Mouse (Mus musculus) limb, embryonic 14.5 days (tissue): ENCODE measurements around the gene Phf21b. TPM values are rescaled to one million over a fixed set of nuclear protein-coding genes. Genes with fewer than 3 reads are reported as not detected.
"Not testable (repeated sequence)": the region's sequence is repeated elsewhere in the genome, so short reads cannot be mapped to it uniquely, and the experiment has no call there.

Experiments used
- ATAC-seq: fragments of 200-750 bp; cut with Nextera tagmentation; 2 replicates; pipeline ENCODE4 v1.8.0; 2017; ENCODE audit warnings: low read depth, moderate number of reproducible peaks, moderate TSS enrichment; ENCODE audit not compliant: low FRiP score
- DNase-seq: peaks from one replicate; pipeline ENCODE4 v3.0.0-alpha.2; 2015; ENCODE audit warnings: low spot score
- H3K27ac ChIP-seq: fragments of 300-500 bp; sonication (generic); replicated peaks from 2 replicates; pipeline ENCODE4 v1.5.1; 2014; ENCODE audit warnings: low read depth, mild to moderate bottlenecking, low read length, moderate library complexity, mixed read lengths
- H3K27me3 ChIP-seq: fragments of 300-500 bp; sonication (generic); 2 replicates; pipeline ENCODE4 v1.6.1; 2014; ENCODE audit warnings: low read length, mixed read lengths; ENCODE audit not compliant: control insufficient read depth, insufficient read depth
- H3K36me3 ChIP-seq: fragments of 300-500 bp; sonication (generic); 2 replicates; pipeline ENCODE4 v1.6.1; 2014; ENCODE audit warnings: mild to moderate bottlenecking, low read length, moderate library complexity, mixed read lengths; ENCODE audit not compliant: control insufficient read depth, insufficient read depth
- H3K4me1 ChIP-seq: fragments of 300-500 bp; sonication (generic); 2 replicates; pipeline ENCODE4 v1.6.1; 2014; ENCODE audit warnings: antibody characterized with exemption, low read length, mixed read lengths; ENCODE audit not compliant: control insufficient read depth, insufficient read depth
- H3K4me2 ChIP-seq: fragments of 300-500 bp; sonication (generic); replicated peaks from 2 replicates; pipeline ENCODE4 v1.6.1; 2014; ENCODE audit warnings: low read depth, mild to moderate bottlenecking, low read length, moderate library complexity; ENCODE audit not compliant: severe bottlenecking
- H3K4me3 ChIP-seq: fragments of 300-500 bp; sonication (generic); replicated peaks from 2 replicates; pipeline ENCODE4 v1.5.1; 2014; ENCODE audit warnings: low read length
- H3K9ac ChIP-seq: fragments of 300-500 bp; sonication (generic); 2 replicates; pipeline ENCODE4 v1.6.1; 2014; ENCODE audit warnings: mild to moderate bottlenecking, low read depth, low read length, moderate library complexity; ENCODE audit not compliant: severe bottlenecking
- H3K9me3 ChIP-seq: fragments of 300-500 bp; sonication (generic); 2 replicates; pipeline ENCODE4 v1.6.1; 2016; ENCODE audit warnings: low read length; ENCODE audit not compliant: control insufficient read depth
- POLR2A ChIP-seq: fragments of 200-500 bp; IDR thresholded peaks from 2 replicates; pipeline ENCODE4 v1.8.0; 2012; ENCODE audit warnings: inconsistent platforms, mild to moderate bottlenecking, moderate library complexity, borderline replicate concordance; ENCODE audit not compliant: insufficient read depth, insufficient read length; ENCODE audit errors: extremely low read depth
- WGBS: fragments of 180-500 bp; shearing (Covaris S2); extraction: QIAGEN DNeasy Blood & Tissue Kit; methylation state at CpG from one replicate; pipeline ENCODE4 v1.1.7; 2014; 5-methylcytosine and 5-hydroxymethylcytosine counted together
- polyA plus RNA-seq, 2 experiments: library from polyadenylated mRNA; depleted of rRNA in 1 of 2; stranded (reverse) in 1 of 2; unstranded in 1 of 2; fragments of >200 nt; fragmentation: Nextera tagmentation in 1 of 2; extraction: Ambion mirVana in 1 of 2; gene quantifications; 2 replicates each; pipeline versions ENCODE4 v1.2.1 to v1.2.3; 2012 to 2014

Gene Phf21b
- polyA plus RNA-seq, 2 experiments = 0.43 to 6.9 TPM

DNA sequence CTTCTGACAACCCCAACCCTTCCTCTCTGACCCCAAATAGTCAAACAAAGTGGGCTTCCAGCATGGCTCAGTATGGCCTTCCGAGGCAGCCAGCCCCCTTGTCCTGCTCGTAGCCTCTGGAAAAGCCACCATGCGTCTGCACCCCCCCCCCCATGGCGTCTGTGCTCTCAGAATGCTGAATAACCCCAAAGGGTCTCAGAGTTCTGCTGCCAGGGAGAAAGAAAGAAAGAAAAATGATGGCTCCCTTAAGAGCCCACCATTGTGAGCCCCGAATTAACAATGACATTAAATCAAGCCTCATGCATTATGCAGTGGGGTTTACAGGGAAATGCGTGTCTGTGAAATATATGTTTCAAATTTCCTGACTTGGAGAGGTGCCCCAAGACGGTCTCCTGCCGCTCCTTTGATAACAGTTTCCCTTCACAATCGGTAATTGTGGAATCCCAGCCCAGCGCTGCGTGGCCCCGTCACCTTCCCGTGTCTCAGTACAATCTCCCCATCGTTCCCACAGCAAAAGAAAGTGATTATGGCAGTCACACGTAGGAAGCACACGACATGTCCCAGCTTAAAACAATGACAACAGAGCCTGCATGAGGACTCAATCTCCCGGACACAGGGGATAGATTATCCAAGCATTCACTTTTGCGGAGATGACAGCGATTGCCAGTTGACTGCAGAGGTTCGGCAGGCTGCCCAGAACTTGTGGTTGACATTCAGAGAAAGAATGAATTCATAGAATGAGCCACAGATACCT lies 80.3 kb downstream of the Phf21b start:
- Histone ChIP-seq H3K27me3 (no peaks in the 10 kb centered on the region), H3K9me3 (no peaks in the 10 kb centered on the region), H3K27ac (no peak overlapping the region), H3K4me3 (no peak overlapping the region), H3K36me3 (no peaks in the 10 kb centered on the region), H3K9ac (no peak overlapping the region), H3K4me2 (no peak overlapping the region), H3K4me1 (no peaks in the 10 kb centered on the region)
- no peak; the same call in 1 of the 2 replicates for ATAC-seq
- WGBS = 41% methylated on average over 20 of the region's 20 CpGs
- TF ChIP-seq POLR2A = no peak
- DNase-seq = peak; percentile 36

DNA sequence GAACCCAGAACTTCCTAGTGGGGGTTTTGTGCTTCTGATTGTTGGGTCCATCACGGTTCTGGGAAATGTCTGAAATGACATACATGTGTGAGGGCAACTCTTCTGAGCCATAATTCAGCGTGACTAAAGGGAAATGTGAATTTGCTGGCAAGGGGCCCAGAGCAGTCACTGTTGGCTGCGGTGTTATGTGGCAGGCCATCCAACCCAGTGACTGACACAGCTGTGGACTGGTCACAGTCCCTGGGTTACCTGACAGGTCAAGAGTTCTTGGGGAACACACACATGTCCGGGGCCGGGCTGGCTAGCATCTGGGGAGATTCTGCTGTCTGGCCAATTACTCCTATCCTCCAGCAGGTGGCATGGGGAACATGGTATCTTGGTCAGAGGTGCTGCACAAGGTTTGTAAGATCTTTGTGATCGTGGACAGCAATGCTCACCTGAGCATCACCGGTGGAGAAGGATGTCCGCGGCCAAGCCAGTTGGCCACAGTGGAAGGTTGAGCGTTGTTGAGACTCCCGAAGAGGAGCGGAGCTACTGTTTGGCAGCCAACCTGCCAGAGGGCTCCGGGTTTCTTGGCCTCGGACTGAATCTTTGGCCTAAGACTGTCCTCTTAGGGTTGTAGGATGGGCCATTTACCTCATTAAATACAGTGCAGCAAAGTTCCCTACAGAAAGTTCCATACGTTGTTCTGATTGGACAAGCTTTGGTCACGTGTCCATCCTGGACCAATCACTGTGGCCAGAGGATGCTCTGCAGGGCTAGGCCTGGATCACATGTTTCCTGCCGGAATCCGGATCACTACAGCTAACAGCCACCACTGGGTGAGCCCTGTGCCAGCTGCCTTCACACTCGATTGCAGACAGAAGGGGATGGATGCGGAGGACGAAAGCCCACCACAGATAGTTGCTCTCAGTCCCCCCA lies 83.4 kb downstream of the Phf21b start:
- WGBS = 79% methylated on average over 21 of the region's 21 CpGs
- no peak overlapping the region for H3K4me2 ChIP-seq
- H3K9me3 ChIP-seq = no peaks in the 10 kb centered on the region
- DNase-seq = peak; percentile 27
- ATAC-seq = no peak
- no peaks in the 10 kb centered on the region for H3K4me1 ChIP-seq
- H3K27ac ChIP-seq = no peak overlapping the region
- no peaks in the 10 kb centered on the region for H3K27me3 ChIP-seq
- no peak overlapping the region for H3K9ac ChIP-seq
- no peak for TF ChIP-seq POLR2A
- no peak overlapping the region for H3K4me3 ChIP-seq
- no peaks in the 10 kb centered on the region for H3K36me3 ChIP-seq

DNA sequence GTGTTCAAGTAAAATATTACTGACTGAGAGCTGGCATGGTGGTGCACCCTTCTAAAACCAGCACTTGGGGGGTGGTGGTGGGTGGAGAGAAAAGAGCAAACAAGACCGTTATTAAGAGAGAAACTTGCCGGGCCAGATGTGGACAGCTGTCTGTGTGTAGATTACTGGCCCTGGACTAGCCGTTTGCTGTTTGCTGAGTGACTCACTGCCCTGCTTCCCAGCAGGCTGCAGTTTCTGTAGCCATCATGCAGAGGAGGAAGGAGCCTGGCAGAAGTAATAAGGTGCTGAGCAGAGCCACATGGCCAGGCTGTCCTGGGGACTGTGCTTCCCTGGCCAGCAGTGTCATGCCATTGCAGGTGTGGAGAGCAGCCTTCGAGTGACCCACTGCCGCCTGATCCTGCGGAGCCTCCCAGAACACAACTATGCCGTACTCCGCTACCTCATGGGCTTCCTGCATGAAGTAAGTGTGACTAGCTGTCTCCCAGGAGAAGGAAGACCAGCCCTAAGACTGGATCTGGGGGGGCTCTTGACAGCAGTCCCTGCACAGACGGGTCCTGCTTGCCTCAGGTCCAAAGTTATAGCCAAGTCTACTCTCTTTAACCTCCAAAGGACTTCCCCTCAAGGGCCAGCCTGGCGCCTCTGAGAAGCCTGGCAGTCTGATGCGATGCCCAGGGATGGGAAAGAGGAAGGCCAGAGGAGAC lies 86.1 kb downstream of the Phf21b start:
- ATAC-seq (no peak), DNase-seq (no peak)
- no peak overlapping the region for H3K9ac ChIP-seq
- no peak overlapping the region for H3K4me2 ChIP-seq
- H3K4me1 ChIP-seq = no peaks in the 10 kb centered on the region
- H3K4me3 ChIP-seq = no peak overlapping the region
- 64% methylated on average over 11 of the region's 11 CpGs for WGBS
- no peak for TF ChIP-seq POLR2A
- no peaks in the 10 kb centered on the region for H3K27me3 ChIP-seq
- H3K36me3 ChIP-seq = no peaks in the 10 kb centered on the region
- H3K27ac ChIP-seq = no peak overlapping the region
- no peaks in the 10 kb centered on the region for H3K9me3 ChIP-seq

DNA sequence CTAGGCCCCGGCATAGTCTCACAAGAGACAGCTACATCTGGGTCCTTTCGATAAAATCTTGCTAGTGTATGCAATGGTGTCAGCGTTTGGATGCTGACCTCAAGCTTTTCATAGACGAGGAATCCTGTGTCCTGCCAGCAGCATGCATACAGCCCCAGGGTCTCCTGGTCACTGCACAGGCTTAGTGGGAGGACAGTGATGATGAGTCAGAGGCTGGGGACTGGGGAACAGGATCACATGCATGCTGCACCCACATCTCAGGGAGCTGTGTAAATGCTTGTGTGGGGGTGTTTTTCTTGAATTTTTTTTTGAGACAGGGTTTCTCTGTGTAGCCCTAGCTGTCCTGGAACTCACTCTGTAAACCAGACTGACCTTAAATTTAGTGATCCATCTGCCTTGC lies 87.3 kb downstream of the Phf21b start:
- not testable (repeated sequence) for H3K9me3 ChIP-seq
- WGBS = 94% methylated on average over 3 of the region's 4 CpGs

DNA sequence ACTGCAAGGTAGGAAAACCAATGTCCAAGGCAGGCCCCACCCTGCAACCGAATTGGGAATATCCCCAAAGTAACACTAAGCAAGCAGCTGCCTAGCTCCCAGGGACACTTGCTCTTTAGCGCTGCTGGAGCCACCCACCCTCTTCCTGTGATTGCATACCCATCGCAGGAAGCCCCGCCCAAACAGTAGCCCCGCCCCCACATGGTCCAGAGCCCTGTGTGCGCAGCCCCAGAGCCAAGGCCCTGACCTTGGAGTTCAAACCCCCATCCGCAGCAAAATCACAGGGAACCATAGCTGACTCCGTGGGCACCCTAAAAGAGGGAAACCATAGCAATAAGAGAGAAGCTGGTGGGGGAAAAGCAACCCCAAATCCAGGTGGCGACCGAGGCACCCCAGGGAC lies 89.2 kb downstream of the Phf21b start:
- Histone ChIP-seq H3K9ac (no peak overlapping the region), H3K9me3 (no peaks in the 10 kb centered on the region), H3K4me1 (no peaks in the 10 kb centered on the region), H3K4me2 (no peak overlapping the region), H3K36me3 (no peaks in the 10 kb centered on the region), H3K27me3 (no peaks in the 10 kb centered on the region), H3K27ac (no peak overlapping the region), H3K4me3 (no peak overlapping the region)
- ATAC-seq (no peak), DNase-seq (no peak)
- TF ChIP-seq POLR2A = no peak
- 41% methylated on average over 10 of the region's 10 CpGs for WGBS

More for the DNA sequence above, 87.3 kb downstream of the Phf21b start:
- H3K27ac ChIP-seq, ATAC-seq, H3K4me3 ChIP-seq, H3K9ac ChIP-seq, H3K36me3 ChIP-seq, H3K4me2 ChIP-seq, H3K27me3 ChIP-seq, DNase-seq, H3K4me1 ChIP-seq: not testable (repeated sequence)
